ENCODE assay signal across 7 mouse cellular contexts in the genomic region with DNA sequence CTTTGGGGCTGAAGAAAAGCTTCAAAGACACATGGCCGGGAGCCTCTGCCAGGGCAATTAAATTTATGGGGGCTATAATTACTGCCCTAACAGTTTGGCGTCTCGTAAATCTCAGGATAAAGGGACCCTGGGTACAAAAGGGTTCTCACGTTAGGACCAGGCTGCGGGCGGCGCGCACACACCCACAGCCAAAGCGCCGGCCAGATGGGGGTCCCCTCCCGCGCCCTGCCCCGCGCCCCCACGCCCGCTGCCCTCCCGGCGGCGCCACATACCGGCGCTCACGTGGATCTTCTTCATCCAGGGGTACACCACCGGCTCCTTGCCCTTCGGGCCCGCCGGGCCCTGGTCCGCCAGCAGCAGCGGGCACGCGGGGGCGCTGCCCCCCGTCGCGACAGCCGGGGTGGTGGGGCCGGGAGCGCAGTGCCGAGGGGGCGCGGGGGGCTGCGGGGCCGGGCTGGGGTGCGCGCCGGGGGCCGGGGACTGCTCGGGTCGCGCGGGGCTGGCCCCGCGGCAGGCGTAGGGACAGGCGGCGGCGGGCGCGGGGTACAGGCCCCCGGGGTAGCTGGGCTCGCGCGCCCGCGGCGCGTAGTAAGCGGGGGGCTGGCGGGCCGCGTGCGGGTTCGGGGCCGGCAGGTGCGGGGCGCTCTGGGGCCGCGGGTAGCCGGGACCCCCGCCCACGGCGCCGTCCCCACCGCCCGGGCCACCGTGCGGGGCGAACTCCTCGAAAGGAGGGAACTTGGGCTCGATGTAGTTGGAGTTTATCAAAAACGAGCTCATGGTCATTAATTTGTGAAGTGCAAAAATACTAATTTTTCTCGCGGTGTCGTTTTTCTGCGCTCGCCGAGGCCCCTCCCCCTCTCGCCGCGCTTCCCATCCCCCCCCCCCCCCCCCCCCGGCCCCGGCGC. TPM values are rescaled to one million over a fixed set of nuclear protein-coding genes. Genes with fewer than 3 reads are reported as not detected.
DNase-seq lines count a peak whose midpoint lies in the region; ATAC-seq and TF ChIP-seq lines count a peak whose summit lies in the region.

A gene (minus strand): TSS at position 848 of the 905 bp plus-strand sequence.

- H3K9ac ChIP-seq in forebrain, embryonic 13.5 days: no peak within 1 kb of the TSS

- no peaks in the 10 kb centered on the region for H3K9me3 ChIP-seq in forebrain, embryonic 13.5 days (replicated peaks)

- no peak for DNase-seq in spleen, adult 2 months (ENCODE audit: low read depth in 1 of 2, low spot score in 2 of 2)
- DNase-seq in spleen, adult 12 weeks (ENCODE audit: low spot score): no peak
- peak; percentile 11 to 62 for DNase-seq in kidney, postnatal 25 days
- peak; percentile 79 for DNase-seq in neural tube, embryonic 10.5 days (ENCODE audit: extremely low spot score, low spot score)
- DNase-seq in cerebellum, postnatal 4 days (ENCODE audit: low spot score in 2 of 2): no peak
- no peak for DNase-seq in urinary bladder, adult 2 months (ENCODE audit: low spot score)

- peak within 1 kb of the TSS; percentile 76 for H3K4me3 ChIP-seq in spleen, adult 2 months (ENCODE audit: extremely low read depth, insufficient read depth, insufficient read length)
- H3K4me3 ChIP-seq in forebrain, embryonic 13.5 days: peak within 1 kb of the TSS; percentile 36

- no peak for TF ChIP-seq CTCF in spleen, adult 2 months (IDR thresholded peaks at IDR 0.05; ENCODE audit: extremely low read depth, insufficient read depth, insufficient read length, insufficient replicate concordance)

- WGBS in spleen, adult 2 months: 13% methylated on average over 86 of the region's 102 CpGs
- WGBS in forebrain, embryonic 13.5 days: 1% methylated on average over 91 of the region's 102 CpGs

- H3K27ac ChIP-seq in spleen, adult 2 months (ENCODE audit: insufficient read depth, low read length): peak within 1 kb of the TSS; percentile 26; the same call in 1 of the 2 replicates
- H3K27ac ChIP-seq in forebrain, embryonic 13.5 days: no peak within 1 kb of the TSS

- H3K27me3 ChIP-seq in spleen, adult 2 months (ENCODE audit: control insufficient read depth, insufficient read depth, low read length): peaks cover 7% of the 10 kb centered on the region
- H3K27me3 ChIP-seq in forebrain, embryonic 13.5 days: peaks cover 100% of the 10 kb centered on the region

- H3K4me1 ChIP-seq in spleen, adult 2 months (ENCODE audit: control insufficient read depth, insufficient read depth, insufficient read length): peaks cover 3% of the 10 kb centered on the region
- peaks cover 11% of the 10 kb centered on the region for H3K4me1 ChIP-seq in forebrain, embryonic 13.5 days

- ATAC-seq in forebrain, embryonic 13.5 days: 0 out of 2 replicates have a peak, but pooled peaks have one; percentile 6

- no peak for TF ChIP-seq POLR2A in spleen, adult 2 months (IDR thresholded peaks at IDR 0.05; ENCODE audit: low read depth, low read length)

- H3K36me3 ChIP-seq in spleen, adult 2 months (ENCODE audit: control insufficient read depth, insufficient read depth, low read length): no peaks in the 10 kb centered on the region
- H3K36me3 ChIP-seq in forebrain, embryonic 13.5 days (ENCODE audit: poor library complexity, severe bottlenecking): no peaks in the 10 kb centered on the region

- H3K4me2 ChIP-seq in forebrain, embryonic 13.5 days: peak within 1 kb of the TSS; percentile 61

RNA-seq across cellular contexts. Expression of the gene that starts here (rescaled TPM):
- 0.68 and 0.79 TPM in 2 replicates for polyA plus RNA-seq in spleen, adult 2 months (2012; rRNA removed)
- not detected in 2 replicates for polyA plus RNA-seq in forebrain, embryonic 13.5 days (2015; fragmentation: Nextera tagmentation; extraction: Ambion mirVana)
- polyA plus RNA-seq in urinary bladder, adult 2 months (2012; rRNA removed): 0.61 and 0.62 TPM in 2 replicates

Comparison
In these comparisons a context has a peak if more than half of its experiments do, and no peak if none do; other contexts are left out.
1. Peak in ATAC-seq, H3K4me3 ChIP-seq and H3K4me2 ChIP-seq in forebrain, embryonic 13.5 days; RNA of the gene not detected or under 1 TPM.
2. DNase-seq: peak in kidney, postnatal 25 days (2 of 2) and neural tube, embryonic 10.5 days (single experiment); none in spleen, adult 2 months (0 of 2), spleen, adult 12 weeks (single experiment), cerebellum, postnatal 4 days (0 of 2) and urinary bladder, adult 2 months (single experiment).